20 mouse cellular contexts compared by ENCODE assay signal in the genomic region with DNA sequence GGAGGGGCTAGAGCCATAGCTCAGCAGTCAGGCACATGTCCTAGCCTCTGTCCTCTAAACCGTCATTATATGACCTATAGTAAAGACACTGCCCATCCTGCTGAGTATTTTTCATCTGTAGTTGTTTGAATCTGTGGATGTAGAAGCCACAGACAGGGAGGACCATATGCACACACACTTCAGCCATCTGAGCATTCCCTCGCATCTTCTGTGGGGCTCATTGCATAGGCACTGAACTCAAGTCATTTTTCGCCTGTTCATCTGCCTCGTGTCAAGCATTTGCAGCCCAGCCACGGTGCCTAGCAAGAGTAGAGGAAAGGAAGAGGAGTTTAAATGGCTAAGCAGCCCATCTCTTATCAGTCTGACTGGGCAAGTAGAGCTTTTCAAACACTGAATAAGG.
A peak's percentile ranks its signal among the peaks of the same experiment; 100 is the strongest.
DNase-seq lines count a peak whose midpoint lies in the region; ATAC-seq and TF ChIP-seq lines count a peak whose summit lies in the region.
"Had no signal": no experiment of that assay in that cellular context is flagged by ENCODE, and none has a peak within 500 bp of the region (broad histone marks: within the 10 kb centered on the region; RNA-seq: fewer than 3 reads in every experiment).

No protein-coding gene starts in this region.

- peak overlapping the region; percentile 87 for H3K27ac ChIP-seq in layer of hippocampus, adult 2 months
- no peak overlapping the region for H3K27ac ChIP-seq in midbrain, embryonic 13.5 days
- H3K27ac ChIP-seq in midbrain, embryonic 16.5 days (ENCODE audit: low read length), result no peak overlapping the region
- H3K27ac ChIP-seq: embryonic facial prominence, embryonic 13.5 days; heart, embryonic 10.5 days; hindbrain, embryonic 15.5 days had no signal

- H3K9me3 ChIP-seq in midbrain, embryonic 13.5 days, result no peaks in the 10 kb centered on the region
- no peaks in the 10 kb centered on the region for H3K9me3 ChIP-seq in midbrain, embryonic 16.5 days (replicated peaks; ENCODE audit: control insufficient read depth, low read length, poor library complexity, severe bottlenecking)
- H3K9me3 ChIP-seq: embryonic facial prominence, embryonic 13.5 days; heart, embryonic 10.5 days; hindbrain, embryonic 15.5 days had no signal

- H3K27me3 ChIP-seq in midbrain, embryonic 13.5 days, result no peaks in the 10 kb centered on the region
- H3K27me3 ChIP-seq in midbrain, embryonic 16.5 days (ENCODE audit: control insufficient read depth, insufficient read depth, low read depth, low read length), result no peaks in the 10 kb centered on the region
- H3K27me3 ChIP-seq: embryonic facial prominence, embryonic 13.5 days; hindbrain, embryonic 15.5 days had no signal

- ATAC-seq in frontal cortex, adult (ENCODE audit: low TSS enrichment), result peak; percentile 33; the same call in 1 of the 2 replicates
- ATAC-seq in midbrain, embryonic 13.5 days, result no peak
- ATAC-seq in midbrain, embryonic 16.5 days, result no peak
- ATAC-seq: inflammation-experienced regulatory T-cells, adult 6 months had no signal

- no peak overlapping the region for H3K4me3 ChIP-seq in layer of hippocampus, adult 2 months
- no peak overlapping the region for H3K4me3 ChIP-seq in midbrain, embryonic 13.5 days (replicated peaks)
- no peak overlapping the region for H3K4me3 ChIP-seq in midbrain, embryonic 16.5 days (ENCODE audit: low read depth, low read length)
- H3K4me3 ChIP-seq: embryonic facial prominence, embryonic 13.5 days; heart, embryonic 10.5 days; hindbrain, embryonic 15.5 days had no signal

- peaks cover 11% of the 10 kb centered on the region; the same call in 1 of the 2 replicates for H3K4me1 ChIP-seq in midbrain, embryonic 13.5 days (replicated peaks)
- no peaks in the 10 kb centered on the region for H3K4me1 ChIP-seq in midbrain, embryonic 16.5 days (ENCODE audit: control insufficient read depth, insufficient read depth, low read length)
- H3K4me1 ChIP-seq: hindbrain, embryonic 15.5 days had no signal

- H3K4me2 ChIP-seq in midbrain, embryonic 13.5 days (replicated peaks), result no peak overlapping the region
- H3K4me2 ChIP-seq in midbrain, embryonic 16.5 days (ENCODE audit: low read length), result no peak overlapping the region
- H3K4me2 ChIP-seq: embryonic facial prominence, embryonic 13.5 days; hindbrain, embryonic 15.5 days had no signal

- H3K9ac ChIP-seq in midbrain, embryonic 13.5 days (replicated peaks), result peak overlapping the region; percentile 23; the same call in 1 of the 2 replicates
- no peak overlapping the region for H3K9ac ChIP-seq in midbrain, embryonic 16.5 days (ENCODE audit: low read depth, low read length)
- H3K9ac ChIP-seq: embryonic facial prominence, embryonic 13.5 days; hindbrain, embryonic 15.5 days had no signal

- TF ChIP-seq CTCF in layer of hippocampus, adult 2 months (conservative IDR thresholded peaks at IDR 0.05), result no peak

- no peak for DNase-seq in frontal cortex, postnatal 36 days (ENCODE audit: low spot score in 2 of 2)
- DNase-seq in layer of hippocampus, adult 2 months (ENCODE audit: low spot score in 2 of 2), result no peak
- DNase-seq in layer of hippocampus, adult 9-10 months (ENCODE audit: low spot score), result no peak
- no peak for DNase-seq in retina, embryonic 14.5 days (ENCODE audit: low spot score)
- DNase-seq: adrenal gland, adult 2 months; adrenal gland, postnatal 25 days; cerebellum, adult 18-20 months; cerebellum, adult 9-11 months; cerebellum, postnatal 36 days; gastrocnemius, postnatal 10 days; heart, adult 18-20 months; heart, postnatal 10 days; heart, postnatal 4 days had no signal

- H3K36me3 ChIP-seq in midbrain, embryonic 13.5 days, result no peaks in the 10 kb centered on the region
- no peaks in the 10 kb centered on the region for H3K36me3 ChIP-seq in midbrain, embryonic 16.5 days (ENCODE audit: control insufficient read depth, insufficient read depth, low read length)
- H3K36me3 ChIP-seq: embryonic facial prominence, embryonic 13.5 days; heart, embryonic 10.5 days; hindbrain, embryonic 15.5 days had no signal

- WGBS in midbrain, embryonic 13.5 days, result 77% methylated on average over 5 of the region's 5 CpGs
- WGBS in midbrain, embryonic 16.5 days, result 71% methylated on average over 5 of the region's 5 CpGs
